Mouse (Mus musculus) olfactory bulb, adult 2 months (tissue): Measurements from ENCODE around the gene Foxa3. TPM values are rescaled to one million over a fixed set of nuclear protein-coding genes. Genes with fewer than 3 reads are reported as not detected.

Source experiments
- H3K27ac ChIP-seq: fragments of 200-500 bp; 2 replicates; pipeline ENCODE4 v1.5.1; 2012; ENCODE audit warnings: low read depth, low read length; ENCODE audit not compliant: insufficient read depth
- H3K4me1 ChIP-seq: fragments of 200-500 bp; 2 replicates; pipeline ENCODE4 v1.6.1; 2012; ENCODE audit warnings: low read length; ENCODE audit not compliant: control insufficient read depth, insufficient read depth
- H3K4me3 ChIP-seq: fragments of 200-500 bp; 2 replicates; pipeline ENCODE4 v1.5.1; 2012; ENCODE audit warnings: mild to moderate bottlenecking, low read depth, low read length, moderate library complexity; ENCODE audit not compliant: insufficient read depth
- CTCF ChIP-seq: fragments of 200-500 bp; IDR thresholded peaks from 2 replicates; pipeline ENCODE4 v1.5.1; 2012; ENCODE audit warnings: low read depth, mild to moderate bottlenecking, low read length, moderate library complexity; ENCODE audit not compliant: insufficient read depth
- POLR2A ChIP-seq: fragments of 200-500 bp; IDR thresholded peaks from 2 replicates; pipeline ENCODE4 v1.6.1; 2012; ENCODE audit warnings: mild to moderate bottlenecking, low read depth, low read length, moderate library complexity; ENCODE audit not compliant: insufficient read depth
- WGBS: fragments of 180-500 bp; shearing (Covaris S2); methylation state at CpG from one replicate; pipeline ENCODE4 v1.1.7; 2018; 5-methylcytosine and 5-hydroxymethylcytosine counted together
- polyA plus RNA-seq: library from polyadenylated mRNA; stranded (reverse); fragments of >200 nt; gene quantifications from 2 replicates; pipeline ENCODE4 v1.2.4, GENCODE M21; 2012; ENCODE audit warnings: low replicate concordance; ENCODE audit not compliant: missing spikeins, insufficient read depth, insufficient read length

The Foxa3 gene
- polyA plus RNA-seq, 1 experiment = not detected

- WGBS = 5% methylated on average over 34 of the region's 34 CpGs
Measured at GRCm38 (mm10) chr7:19004631-19005079, 18.7 kb downstream of the Foxa3 start.

GRCm38 (mm10) chr7:19003902-19004630, 19.3 kb downstream of the Foxa3 start, which contains the start of gene Irf2bp1:
TSS of gene Irf2bp1 (plus strand) at chr7:19004044.
- no peak for TF ChIP-seq CTCF
- peak; percentile 92 for TF ChIP-seq POLR2A
- peak within 1 kb of the TSS; percentile 85 for H3K4me3 ChIP-seq
- 1% methylated on average over 89 of the region's 90 CpGs for WGBS
- H3K27ac ChIP-seq = peak within 1 kb of the TSS; percentile 96
- peaks cover 42% of the 10 kb centered on the region for H3K4me1 ChIP-seq

More at GRCm38 (mm10) chr7:19004631-19005079, 18.7 kb downstream of the Foxa3 start:
- Histone ChIP-seq H3K4me3 (peak overlapping the region; percentile 85), H3K27ac (no peak overlapping the region), H3K4me1 (peaks cover 40% of the 10 kb centered on the region)
- TF ChIP-seq CTCF = no peak
- TF ChIP-seq POLR2A = no peak

DNA sequence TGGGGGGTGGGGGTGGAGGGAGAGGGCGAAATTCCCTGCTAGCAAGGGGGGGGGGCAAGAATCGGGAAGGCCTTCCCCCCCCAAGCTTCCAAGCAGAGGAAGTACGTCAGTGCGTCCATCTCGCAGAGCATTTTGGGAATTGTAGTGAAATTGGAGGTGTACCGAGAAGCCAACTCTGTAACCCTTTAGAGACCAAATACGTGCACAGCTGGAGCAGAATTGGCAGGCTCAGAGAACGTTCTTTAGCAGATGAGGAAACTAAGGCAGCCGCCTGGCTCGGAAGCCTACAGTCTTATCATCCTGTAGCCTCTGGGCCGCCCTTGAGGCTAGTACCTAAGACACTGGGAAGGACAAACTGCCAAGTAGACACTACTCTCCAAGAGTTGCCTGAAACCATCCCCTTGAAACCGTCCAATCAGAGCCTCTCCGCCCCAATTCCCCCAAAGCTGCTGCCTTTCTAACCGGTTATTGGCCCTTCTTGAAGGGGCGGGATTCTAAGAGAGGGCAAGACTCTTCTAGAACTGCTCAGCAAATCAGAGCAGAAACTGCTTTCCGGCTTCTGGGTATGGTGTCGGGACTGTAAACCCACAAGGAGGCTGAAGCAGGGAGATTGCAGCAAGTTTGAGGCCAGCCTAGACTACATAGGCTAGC, 20.4 kb downstream of the Foxa3 start:
- TF ChIP-seq POLR2A (no peak), CTCF (no peak)
- peak overlapping the region; percentile 51 for H3K4me3 ChIP-seq
- peak overlapping the region; percentile 90 for H3K27ac ChIP-seq
- peaks cover 45% of the 10 kb centered on the region for H3K4me1 ChIP-seq
- 1% methylated on average over 17 of the region's 17 CpGs for WGBS

DNA sequence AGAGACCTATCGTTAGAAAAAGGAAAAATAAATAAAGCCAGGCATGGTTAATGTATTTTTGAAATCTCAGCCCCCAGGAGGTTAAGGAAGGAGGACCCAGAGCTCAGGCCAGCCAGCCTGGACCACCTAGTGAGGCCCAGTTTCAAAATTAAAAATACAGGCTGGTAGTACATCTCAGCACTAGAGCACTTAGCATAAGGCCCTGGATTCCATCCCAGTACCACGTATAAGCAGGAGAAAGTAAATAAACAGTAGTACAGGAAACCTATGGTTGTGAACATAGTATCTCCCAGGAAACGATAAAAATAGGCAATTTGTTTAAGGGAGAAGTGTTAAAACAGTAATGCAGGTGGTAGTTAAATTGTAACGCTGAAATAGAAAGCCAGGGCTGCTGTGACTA, 21.2 kb downstream of the Foxa3 start:
- TF ChIP-seq POLR2A (no peak), CTCF (no peak)
- Histone ChIP-seq H3K27ac (no peak overlapping the region), H3K4me3 (no peak overlapping the region), H3K4me1 (peaks cover 39% of the 10 kb centered on the region)
- WGBS = 8% methylated on average over 4 of the region's 4 CpGs

- H3K27ac ChIP-seq = no peak overlapping the region
- peaks cover 37% of the 10 kb centered on the region for H3K4me1 ChIP-seq
- TF ChIP-seq CTCF (no peak), POLR2A (no peak)
- WGBS = 66% methylated on average over 3 of the region's 3 CpGs
- no peak overlapping the region for H3K4me3 ChIP-seq
Measured at GRCm38 (mm10) chr7:19001807-19002085, 21.6 kb downstream of the Foxa3 start.

DNA sequence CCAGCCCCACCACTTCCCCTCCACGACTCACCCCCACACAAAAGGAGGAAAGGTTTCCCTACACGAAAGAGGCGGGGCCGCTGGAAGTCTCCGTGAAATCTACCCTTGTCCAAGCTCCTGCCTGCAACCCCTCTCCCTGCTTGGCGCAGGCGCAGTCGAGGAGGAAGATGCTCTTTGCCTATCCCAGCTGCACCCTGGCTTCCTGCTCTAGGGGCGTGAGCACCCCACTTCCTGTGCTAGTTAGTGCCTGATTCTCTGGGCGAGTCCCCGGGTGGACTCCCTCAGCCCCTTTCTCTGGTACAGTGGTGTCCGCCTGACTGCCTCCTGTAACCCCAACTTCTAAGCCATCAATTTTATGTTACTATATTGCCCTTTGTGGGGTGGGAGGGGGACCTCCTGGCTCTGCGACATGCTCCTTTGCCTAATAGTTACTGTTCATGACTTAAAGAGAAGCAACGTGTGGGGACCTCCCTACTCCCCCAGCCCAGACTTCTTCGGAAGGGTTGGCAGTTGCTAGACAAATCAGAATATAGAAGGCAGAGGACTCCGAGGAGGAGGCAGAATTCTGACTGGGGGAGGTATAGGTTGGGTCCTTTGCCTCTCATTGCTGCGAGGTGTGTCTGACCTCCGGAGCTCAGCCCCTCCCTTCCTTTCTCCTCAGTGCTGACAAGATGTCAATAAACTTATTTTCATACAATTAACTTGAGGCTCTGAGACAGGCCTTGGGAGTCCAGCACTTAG, 22.1 kb downstream of the Foxa3 start:
- TF ChIP-seq POLR2A (no peak), CTCF (no peak)
- Histone ChIP-seq H3K4me1 (peaks cover 35% of the 10 kb centered on the region), H3K27ac (no peak overlapping the region), H3K4me3 (no peak overlapping the region)
- WGBS = 41% methylated on average over 18 of the region's 18 CpGs

- TF ChIP-seq CTCF (no peak), POLR2A (no peak)
- WGBS = 66% methylated on average over 10 of the region's 10 CpGs
- no peak overlapping the region for H3K27ac ChIP-seq
- peaks cover 28% of the 10 kb centered on the region for H3K4me1 ChIP-seq
- peak overlapping the region; percentile 6; the same call in 1 of the 2 replicates for H3K4me3 ChIP-seq
Measured at GRCm38 (mm10) chr7:19000421-19000820, 22.9 kb downstream of the Foxa3 start.

DNA sequence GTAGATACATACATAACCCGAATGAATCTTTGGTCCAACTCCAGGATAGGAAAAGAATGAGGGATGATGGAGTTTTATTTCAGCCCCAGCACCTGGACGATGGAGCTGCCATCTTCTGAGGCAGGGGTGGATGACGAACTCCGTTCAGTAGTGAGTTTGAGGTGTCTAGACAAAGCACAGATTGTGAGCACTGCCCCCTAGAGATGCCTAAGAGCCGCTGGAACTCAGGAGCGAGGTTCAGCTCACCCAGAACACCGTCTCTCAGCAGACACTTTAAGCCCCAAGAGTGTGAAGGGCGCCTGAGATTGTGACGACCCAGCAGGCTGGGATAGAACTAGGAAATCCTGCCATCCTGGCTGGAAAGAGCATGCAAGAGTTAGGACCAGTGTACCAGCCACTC, 24.5 kb downstream of the Foxa3 start:
- Histone ChIP-seq H3K4me3 (no peak overlapping the region), H3K27ac (no peak overlapping the region), H3K4me1 (peaks cover 25% of the 10 kb centered on the region)
- TF ChIP-seq CTCF = no peak
- TF ChIP-seq POLR2A = no peak
- 28% methylated on average over 9 of the region's 9 CpGs for WGBS

DNA sequence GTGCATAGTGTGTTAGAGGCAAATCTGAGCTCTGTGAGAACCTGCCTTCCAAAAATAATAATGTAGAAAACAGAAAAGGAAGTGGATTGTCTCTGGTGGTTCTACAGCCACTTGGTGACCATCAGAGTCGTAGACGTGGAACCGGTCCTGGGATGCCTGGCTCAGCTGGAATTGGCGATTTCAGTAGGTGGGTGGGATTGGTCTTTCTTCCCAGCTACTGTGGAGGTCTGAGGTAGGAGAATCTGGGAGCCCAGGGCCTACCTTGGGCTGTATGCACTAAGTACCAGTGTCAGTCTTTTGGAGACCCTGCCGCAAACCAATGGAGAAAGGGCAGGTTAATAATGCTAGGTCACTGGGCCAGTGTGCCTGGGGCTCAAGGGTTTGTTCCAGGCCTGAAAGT, 30.3 kb downstream of the Foxa3 start:
- WGBS = 80% methylated on average over 5 of the region's 5 CpGs
- H3K27ac ChIP-seq = no peak overlapping the region
- peak overlapping the region; percentile 89 for H3K4me3 ChIP-seq

More for the DNA sequence above, 30.3 kb downstream of the Foxa3 start:
- TF ChIP-seq CTCF = no peak
- no peak for TF ChIP-seq POLR2A
- peaks cover 27% of the 10 kb centered on the region for H3K4me1 ChIP-seq
